Mouse (Mus musculus) left cerebral cortex, adult 11 months (tissue): Measurements from ENCODE around the gene Lhcgr.

Source experiments
- DNase-seq: peaks from one replicate; pipeline ENCODE4 v3.0.0; 2022; ENCODE audit warnings: low spot score

The Lhcgr gene

DNA sequence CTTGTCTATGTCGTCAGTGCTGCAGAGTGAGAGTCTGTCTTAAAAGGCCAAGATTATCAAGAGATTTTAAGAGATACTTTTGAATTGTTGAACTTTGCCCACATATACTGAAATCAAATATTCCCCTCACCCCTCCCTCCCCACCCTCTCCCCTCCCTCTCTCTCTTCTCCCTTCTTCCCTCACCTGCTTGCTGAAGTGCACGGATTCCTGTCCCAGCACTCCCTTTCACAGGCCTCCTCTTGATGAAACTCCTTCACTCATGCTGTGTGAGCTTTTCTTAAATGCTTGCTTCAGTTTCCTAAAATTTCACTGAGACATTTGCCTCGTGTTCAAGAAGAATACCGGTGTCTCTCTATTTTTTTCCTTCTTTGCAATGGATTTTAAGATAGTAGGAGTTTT, 88.7 kb downstream of the Lhcgr start:
- DNase-seq, result no peak

DNA sequence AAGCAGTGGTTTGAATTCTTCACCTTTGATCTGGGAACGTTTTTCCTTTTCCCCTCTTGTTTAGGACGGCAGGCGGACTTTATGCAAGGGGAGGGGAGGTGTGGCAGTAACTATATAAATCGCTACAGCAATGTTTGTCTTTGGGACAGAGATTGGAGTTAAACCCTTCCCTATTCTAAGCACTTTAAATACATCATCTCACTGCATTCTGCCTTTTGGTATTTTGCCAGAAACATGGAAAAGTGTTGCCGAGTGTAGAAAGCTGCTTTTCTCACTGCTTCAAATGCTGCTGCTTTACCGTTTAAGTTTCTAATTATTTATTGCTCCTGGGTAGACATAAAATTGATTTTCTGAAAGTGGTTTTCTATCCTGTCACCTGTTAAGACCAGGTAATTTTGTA, 89.4 kb downstream of the Lhcgr start:
- no peak for DNase-seq

DNA sequence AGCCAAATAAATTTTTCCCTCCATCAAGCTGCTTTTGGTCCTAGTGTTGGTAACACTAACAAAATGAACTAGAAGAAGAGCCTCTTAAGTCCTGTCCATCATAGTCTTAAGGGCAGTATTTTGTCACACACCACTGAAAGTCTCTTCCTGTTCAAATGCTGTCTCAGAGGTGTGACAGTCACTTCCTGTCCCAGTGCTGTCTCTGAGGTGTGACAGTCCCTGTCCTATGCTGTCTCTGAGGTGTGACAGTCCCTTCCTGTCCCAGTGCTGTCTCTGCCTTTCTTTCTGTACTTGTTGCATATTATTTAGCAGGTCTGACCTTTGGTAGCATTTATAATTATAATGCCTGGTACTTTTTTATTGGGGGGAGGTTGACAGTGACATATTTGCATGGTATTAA, 90.9 kb downstream of the Lhcgr start:
- no peak for DNase-seq

DNA sequence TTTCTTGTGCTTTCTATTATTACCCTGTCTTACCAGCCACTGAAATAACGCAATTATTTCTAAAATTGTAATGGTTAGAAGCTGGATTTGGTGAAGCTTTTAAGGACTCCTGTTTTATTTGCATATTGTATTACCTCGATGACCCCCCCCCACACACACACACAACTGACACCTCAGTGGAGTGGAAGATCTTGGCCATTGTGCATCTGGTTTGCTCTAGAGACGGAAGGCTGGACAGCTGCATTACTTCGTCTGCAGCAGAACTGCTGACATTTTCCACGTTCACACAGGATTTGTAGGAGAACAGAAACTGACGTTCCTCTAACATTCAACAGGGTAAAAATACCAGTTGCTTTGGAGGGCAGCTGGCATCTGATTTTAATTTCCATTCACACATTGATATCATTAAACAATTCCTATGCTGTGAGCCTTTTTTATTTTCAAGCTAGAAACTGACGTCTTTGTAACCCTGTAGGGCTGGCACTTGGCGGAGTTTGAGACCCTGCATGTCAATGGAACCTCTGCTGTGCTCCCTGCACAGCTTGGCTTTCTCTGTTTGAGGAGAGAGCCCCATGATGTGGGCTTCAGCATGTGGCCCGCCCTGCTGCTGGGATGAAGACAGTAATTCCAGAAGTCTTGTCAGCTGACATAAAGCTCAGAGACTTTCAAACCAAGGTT, 95.0 kb downstream of the Lhcgr start:
- no peak for DNase-seq

DNA sequence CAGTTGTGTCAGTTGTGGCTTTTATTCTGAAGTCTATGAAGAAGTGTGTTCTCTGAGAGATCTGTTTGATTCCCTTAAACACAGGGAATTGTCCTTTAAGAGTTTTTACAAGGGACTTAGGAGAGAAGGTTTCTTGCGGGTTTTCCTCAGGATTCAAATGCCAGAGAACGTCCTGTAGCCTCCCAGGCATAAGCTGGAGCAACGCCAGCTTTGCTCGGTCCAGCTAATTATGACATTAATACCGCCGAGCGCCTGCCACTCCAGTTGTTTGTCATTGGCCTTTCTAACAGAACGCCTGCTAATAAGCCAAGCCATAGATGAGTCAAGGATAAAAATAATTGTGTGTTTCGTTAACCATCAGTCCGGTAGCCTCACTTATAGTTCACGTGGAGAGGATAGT, 103.6 kb downstream of the Lhcgr start:
- DNase-seq, result no peak

DNA sequence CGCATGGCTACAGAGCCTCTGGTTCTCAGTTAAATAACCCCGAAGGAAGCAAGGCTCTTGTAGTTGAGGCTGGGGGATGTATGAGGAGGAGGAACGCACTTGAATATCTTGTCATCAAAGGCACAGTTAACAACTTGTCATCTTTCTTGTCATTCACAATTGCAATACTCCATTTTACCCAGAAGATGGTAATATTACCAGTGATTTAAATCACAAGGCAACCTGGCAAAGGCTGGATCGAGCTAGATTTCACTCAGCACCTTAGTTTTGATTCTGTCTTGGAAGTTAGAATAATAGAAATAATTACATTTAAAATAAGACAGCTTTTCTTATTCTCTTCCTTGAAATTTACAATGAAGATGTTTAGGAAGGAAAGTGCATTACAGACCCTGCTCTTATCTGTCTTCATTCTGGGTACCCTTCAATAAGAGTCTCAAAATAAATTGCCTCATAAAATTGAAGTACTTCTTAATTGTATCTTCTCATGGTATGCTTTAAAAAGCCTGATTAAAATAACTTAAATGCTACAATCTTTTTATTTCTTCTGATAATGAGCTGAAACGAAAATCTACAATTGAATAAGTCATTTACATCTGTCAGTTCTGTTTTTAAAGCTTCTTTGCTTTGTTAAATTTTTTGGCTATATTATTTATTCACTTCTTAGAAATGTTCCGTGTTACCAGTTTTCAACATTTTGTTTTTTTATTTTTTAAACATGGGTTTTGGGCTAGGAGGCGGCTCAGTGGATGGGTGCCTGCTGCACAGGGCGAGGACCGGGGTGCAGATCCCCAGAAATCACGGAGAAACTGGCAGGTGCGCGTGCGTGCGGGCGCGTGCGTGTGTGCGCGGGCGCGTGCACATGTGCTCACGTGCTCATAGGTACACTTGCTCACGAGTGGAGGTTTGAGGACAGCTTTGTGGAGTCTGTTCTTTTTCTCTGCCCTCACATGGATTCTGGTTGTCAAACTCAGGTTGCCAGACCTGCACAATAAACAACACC, 116.2 kb downstream of the Lhcgr start:
- no peak for DNase-seq

DNA sequence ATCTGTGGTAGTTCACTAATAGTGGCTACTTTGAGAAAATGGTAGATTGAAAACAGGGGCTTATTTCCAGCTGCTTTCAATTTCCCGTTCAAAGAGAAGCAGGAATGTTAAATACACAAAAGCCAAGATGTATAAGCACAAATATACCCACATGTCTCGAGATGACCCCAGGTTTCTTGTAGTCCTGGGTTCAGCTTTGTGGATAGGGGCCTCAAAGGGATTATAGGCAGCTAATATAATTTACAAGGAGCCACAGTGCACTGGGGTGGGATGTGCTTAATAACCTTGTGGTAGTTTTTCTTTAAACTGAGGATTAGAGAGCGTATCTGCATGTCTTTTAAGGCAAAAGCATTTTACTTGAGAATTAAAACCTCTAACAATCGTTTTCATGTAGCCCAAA, 121.0 kb downstream of the Lhcgr start:
- no peak for DNase-seq

DNA sequence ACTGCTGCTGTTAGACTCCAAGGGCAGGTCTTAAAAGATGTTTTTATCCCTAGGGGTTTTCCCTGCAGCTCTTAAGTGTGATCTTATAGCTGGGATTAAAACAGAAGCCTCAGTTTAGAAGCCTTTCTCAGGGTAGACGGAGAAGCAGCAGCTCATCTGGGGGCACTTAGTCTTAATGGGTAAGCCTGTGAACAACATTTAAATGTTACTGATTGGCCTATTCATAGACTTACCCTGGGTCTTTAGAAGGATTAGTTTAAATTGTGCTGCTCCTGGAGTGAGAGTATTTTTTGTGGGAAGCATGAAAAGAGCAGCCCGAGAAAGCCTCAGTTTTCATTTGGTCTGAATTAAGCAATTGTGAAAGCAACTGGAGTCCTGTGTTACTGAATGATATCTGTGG, 121.9 kb downstream of the Lhcgr start:
- no peak for DNase-seq

DNA sequence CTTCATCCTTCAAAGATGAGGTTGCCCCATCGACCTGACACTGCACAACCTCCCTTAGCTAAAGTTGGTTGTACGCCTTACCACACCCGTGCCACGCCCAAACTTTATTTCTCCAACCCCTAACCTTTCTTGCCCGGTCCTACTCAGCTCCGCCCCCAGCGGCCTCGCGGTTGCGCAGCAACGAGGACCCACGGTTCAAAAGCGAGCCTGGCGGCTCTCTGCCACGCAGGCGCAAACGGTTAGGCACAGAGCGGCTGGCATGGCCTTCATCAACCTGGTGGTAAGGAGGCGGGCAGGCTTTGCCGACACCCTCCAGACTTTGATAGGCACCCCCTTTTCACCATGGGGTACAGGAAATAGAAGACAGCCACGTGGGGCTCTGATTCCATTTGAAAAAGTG, 123.3 kb downstream of the Lhcgr start, which contains the start of gene Gtf2a1l:
TSS of gene Gtf2a1l (plus strand) at position 209 of the 400 bp plus-strand sequence.
- no peak for DNase-seq
